Mouse (Mus musculus) ES-Bruce4 (cell line): ENCODE measurements around the gene Pamr1. TPM values are rescaled to one million over a fixed set of nuclear protein-coding genes. Genes with fewer than 3 reads are reported as not detected.

Source experiments
- H3K27ac ChIP-seq: 2 replicates; pipeline ENCODE4 v1.5.1; 2012; ENCODE audit warnings: low read length, inconsistent platforms; ENCODE audit not compliant: insufficient read depth
- H3K27me3 ChIP-seq: 2 replicates; pipeline ENCODE4 v1.6.1; 2012; ENCODE audit warnings: mild to moderate bottlenecking, low read length, inconsistent platforms; ENCODE audit not compliant: control insufficient read depth, poor library complexity, insufficient read depth, severe bottlenecking
- H3K36me3 ChIP-seq: 2 replicates; pipeline ENCODE4 v1.6.1; 2012; ENCODE audit warnings: inconsistent platforms, mild to moderate bottlenecking, low read length, moderate library complexity; ENCODE audit not compliant: control insufficient read depth, poor library complexity, insufficient read depth, severe bottlenecking
- H3K4me1 ChIP-seq: one replicate; pipeline ENCODE4 v1.8.1; 2011; ENCODE audit warnings: low read length; ENCODE audit not compliant: control insufficient read depth, insufficient read depth
- H3K4me3 ChIP-seq: 2 replicates; pipeline ENCODE4 v1.5.1; 2011; ENCODE audit warnings: low read depth, mild to moderate bottlenecking, low read length
- H3K9ac ChIP-seq: 2 replicates; pipeline ENCODE4 v1.6.1; 2012; ENCODE audit warnings: low read depth, mild to moderate bottlenecking, inconsistent platforms; ENCODE audit not compliant: poor library complexity, severe bottlenecking
- H3K9me3 ChIP-seq: replicated peaks from 2 replicates; pipeline ENCODE4 v1.6.1; 2012; ENCODE audit warnings: mild to moderate bottlenecking, low read length, inconsistent platforms; ENCODE audit not compliant: control insufficient read depth, poor library complexity, insufficient read depth, severe bottlenecking
- CTCF ChIP-seq: IDR thresholded peaks from one replicate; pipeline ENCODE4 v1.8.1; 2011; ENCODE audit warnings: low read depth, low read length
- EP300 ChIP-seq: IDR thresholded peaks from 2 replicates; pipeline ENCODE4 v1.6.1; 2011; ENCODE audit warnings: low read depth, low read length; ENCODE audit not compliant: insufficient read depth
- POLR2A ChIP-seq: IDR thresholded peaks from one replicate; pipeline ENCODE4 v1.8.1; 2011; ENCODE audit warnings: low read length; ENCODE audit not compliant: insufficient read depth
- polyA plus RNA-seq: library from polyadenylated mRNA; stranded (reverse); fragments of >200 nt; gene quantifications from 2 replicates; pipeline ENCODE4 v1.2.4, GENCODE M21; 2011; ENCODE audit warnings: low read depth; ENCODE audit not compliant: missing spikeins, insufficient read depth, insufficient read length

The Pamr1 gene
- polyA plus RNA-seq, 1 experiment: 0.21 TPM

DNA sequence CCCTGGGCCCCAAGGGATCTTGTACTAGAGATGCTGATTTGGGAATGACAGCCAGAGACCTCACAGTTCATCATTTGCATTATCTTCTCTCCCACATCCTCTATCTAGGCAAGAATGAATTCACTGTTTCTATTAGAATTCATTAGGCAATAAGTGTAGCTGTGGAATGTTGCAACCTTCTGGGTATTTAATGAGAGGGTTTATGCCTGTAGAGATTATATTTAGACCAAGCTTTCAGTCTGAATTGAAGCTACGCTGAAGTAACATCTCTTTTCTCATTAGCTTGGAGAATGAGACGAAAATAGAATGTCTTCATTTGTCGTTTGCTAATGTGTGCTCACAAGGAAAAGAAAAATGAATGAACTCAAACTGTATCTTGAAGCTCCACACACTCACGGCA, 100.5 kb downstream of the Pamr1 start:
- Histone ChIP-seq H3K9ac (no peak overlapping the region), H3K36me3 (no peaks in the 10 kb centered on the region), H3K27me3 (0 out of 2 replicates have a peak, but pooled peaks cover 1% of the 10 kb centered on the region), H3K27ac (no peak overlapping the region), H3K9me3 (no peaks in the 10 kb centered on the region), H3K4me3 (no peak overlapping the region), H3K4me1 (no peaks in the 10 kb centered on the region)
- TF ChIP-seq EP300 (no peak), CTCF (no peak), POLR2A (no peak)

DNA sequence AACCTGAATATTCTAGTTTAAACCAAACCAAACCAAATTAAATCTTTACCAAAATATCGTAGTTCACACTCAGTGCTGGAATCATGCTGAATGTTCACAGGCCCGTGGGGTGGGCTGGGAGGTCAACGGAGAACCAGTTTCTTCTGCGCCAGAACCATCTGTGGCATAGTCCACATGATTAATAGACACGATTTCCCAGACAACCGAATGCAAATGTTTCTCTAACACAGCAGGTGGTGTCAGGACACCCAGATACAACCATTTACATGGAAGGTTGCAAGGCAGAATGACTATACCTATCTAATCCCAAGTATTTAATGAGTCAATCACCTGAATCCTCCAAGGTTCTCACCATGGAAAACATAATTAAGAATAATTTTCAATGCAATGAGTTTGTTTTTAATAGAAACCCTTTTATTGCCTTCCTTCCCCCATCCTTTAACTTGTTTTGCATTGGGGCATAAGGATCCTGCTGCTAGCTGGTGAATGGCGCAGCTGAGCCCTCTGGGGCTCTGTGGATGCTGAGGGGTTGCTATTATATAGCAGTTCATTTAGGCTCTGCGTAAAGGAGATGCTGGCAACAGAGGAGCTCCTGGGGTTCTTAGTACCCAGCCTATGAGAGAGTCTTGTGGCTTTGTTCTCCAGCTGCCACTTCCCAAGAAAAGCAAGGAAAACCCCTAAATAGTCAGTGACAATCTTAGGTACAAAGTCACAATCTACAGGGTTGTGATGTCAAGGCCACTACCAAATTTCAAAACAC, 106.3 kb downstream of the Pamr1 start:
- no peak overlapping the region for H3K9ac ChIP-seq
- H3K4me1 ChIP-seq: no peaks in the 10 kb centered on the region
- H3K27me3 ChIP-seq: peaks cover 14% of the 10 kb centered on the region
- no peaks in the 10 kb centered on the region for H3K36me3 ChIP-seq
- no peak overlapping the region for H3K27ac ChIP-seq
- H3K9me3 ChIP-seq: no peaks in the 10 kb centered on the region
- no peak overlapping the region for H3K4me3 ChIP-seq
- TF ChIP-seq POLR2A (no peak), CTCF (no peak), EP300 (no peak)

DNA sequence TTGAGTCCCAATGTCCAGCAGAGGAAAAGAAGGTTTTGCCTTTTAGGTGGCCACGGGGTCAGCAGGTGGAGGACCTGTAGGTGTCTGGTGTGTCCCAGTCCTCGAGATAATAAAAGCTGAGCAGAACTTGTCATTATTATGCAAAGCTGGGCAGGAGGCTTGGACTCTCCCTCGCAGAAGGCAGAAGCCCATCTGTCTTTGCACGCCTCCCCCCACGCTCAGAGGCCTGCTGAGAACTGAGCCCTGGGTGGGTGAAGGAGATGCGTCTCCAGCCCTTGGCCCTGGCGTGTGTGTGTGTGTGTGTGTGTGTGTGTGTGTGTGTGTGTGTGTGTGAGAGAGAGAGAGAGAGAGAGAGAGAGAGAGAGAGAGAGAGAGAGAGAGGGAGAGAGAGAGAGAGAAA, 107.9 kb downstream of the Pamr1 start:
- H3K9me3 ChIP-seq: no peaks in the 10 kb centered on the region
- no peak overlapping the region for H3K4me3 ChIP-seq
- TF ChIP-seq EP300 (no peak), POLR2A (no peak), CTCF (no peak)
- no peaks in the 10 kb centered on the region for H3K4me1 ChIP-seq
- H3K27me3 ChIP-seq: peaks cover 14% of the 10 kb centered on the region
- H3K9ac ChIP-seq: no peak overlapping the region
- H3K27ac ChIP-seq: no peak overlapping the region
- no peaks in the 10 kb centered on the region for H3K36me3 ChIP-seq

DNA sequence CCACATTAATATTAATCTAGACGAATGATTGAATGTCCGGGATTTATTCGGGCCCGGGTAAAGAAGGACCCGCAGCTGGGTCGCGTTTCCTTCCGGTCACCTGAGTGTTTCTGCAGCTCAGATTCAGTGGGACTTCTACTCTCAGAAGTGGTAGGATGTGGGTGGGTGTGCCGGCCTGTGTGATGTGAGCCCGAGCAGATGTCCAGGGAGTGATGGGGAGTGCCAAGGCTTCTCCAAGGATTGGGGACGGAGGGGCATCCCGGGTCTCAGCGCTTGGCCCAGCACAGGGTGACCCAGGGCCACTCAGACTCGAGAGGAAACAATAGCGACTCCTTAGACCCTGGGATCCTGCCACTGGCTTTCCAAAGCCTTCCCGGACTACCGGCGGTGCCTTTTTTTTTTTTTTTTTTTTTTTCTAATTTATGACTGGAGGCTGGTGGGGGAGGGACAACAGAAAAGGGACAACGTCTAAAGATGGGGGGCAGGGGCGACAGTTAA, 108.4 kb downstream of the Pamr1 start, which contains the start of gene Slc1a2:
Gene Slc1a2 (plus strand): TSS at position 497 of the 498 bp plus-strand sequence.
- no peaks in the 10 kb centered on the region for H3K9me3 ChIP-seq
- peak within 1 kb of the TSS; percentile 61 for H3K4me3 ChIP-seq
- no peaks in the 10 kb centered on the region for H3K4me1 ChIP-seq
- H3K27ac ChIP-seq: no peak within 1 kb of the TSS
- peak within 1 kb of the TSS; percentile 42 for H3K9ac ChIP-seq
- no peaks in the 10 kb centered on the region for H3K36me3 ChIP-seq
- H3K27me3 ChIP-seq: peaks cover 14% of the 10 kb centered on the region
- TF ChIP-seq POLR2A (no peak), CTCF (no peak), EP300 (no peak)

DNA sequence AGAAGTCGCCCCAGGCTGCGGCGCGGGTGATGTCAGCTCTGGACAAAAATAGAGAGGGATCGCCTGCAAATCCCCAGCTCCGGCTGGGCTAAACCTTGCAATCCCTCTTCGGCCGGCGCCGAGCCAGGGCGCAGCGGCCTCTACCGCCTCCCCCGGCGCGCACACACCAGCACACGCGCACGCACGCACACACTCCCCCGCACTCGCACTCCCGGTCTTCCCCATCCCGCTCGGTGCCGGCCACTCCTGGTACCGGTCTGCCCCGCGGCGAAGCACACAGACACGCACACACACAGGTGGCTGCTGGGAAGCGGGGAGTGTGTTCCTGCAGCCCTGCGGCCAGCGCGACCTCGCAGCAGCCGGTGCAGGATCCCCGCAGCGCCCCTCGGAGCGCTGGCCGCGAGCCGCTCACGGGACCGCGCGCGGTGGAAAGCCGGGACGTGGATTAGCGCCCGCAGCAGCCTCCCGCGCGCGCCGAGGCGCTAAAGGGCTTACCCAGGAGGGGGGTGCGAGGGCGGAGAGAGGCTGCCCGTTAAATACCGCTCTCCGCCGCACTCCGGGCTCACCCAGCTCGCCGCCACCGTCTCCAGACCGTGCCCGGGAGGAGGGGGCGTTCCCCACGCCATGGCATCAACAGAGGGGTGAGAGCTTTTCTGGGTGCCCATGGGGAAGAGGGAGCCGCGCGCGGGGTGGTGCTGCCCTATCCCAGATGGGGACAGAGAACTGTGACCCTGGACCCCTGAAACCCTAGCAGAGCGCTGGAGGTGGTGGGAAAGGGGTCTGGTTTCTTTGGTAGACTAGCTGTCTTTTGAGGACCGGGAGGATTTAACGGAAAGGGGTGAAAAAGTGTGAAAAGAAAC, 109.1 kb downstream of the Pamr1 start:
- Histone ChIP-seq H3K36me3 (no peaks in the 10 kb centered on the region), H3K4me1 (no peaks in the 10 kb centered on the region), H3K9me3 (no peaks in the 10 kb centered on the region), H3K9ac (peak overlapping the region; percentile 42), H3K4me3 (peak overlapping the region; percentile 61), H3K27ac (no peak overlapping the region), H3K27me3 (peaks cover 14% of the 10 kb centered on the region)
- no peak for TF ChIP-seq CTCF
- TF ChIP-seq EP300: no peak

DNA sequence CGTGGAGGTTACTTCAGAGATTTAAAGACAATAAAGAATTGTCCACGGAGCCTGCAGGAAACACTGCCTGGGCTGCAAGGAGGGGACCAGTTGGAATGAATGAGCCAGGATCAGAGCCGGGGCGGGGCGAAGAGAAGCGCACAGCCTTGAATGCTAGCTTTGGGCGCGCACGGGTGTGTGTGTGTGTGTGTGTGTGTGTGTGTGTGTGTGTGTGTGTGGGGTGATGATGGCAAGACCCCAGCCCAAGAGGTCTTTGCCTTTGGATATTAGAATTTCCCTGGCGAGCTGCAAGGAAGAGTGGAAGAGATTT, 109.7 kb downstream of the Pamr1 start:
- H3K9ac ChIP-seq: no peak overlapping the region
- no peak overlapping the region for H3K27ac ChIP-seq
- no peaks in the 10 kb centered on the region for H3K4me1 ChIP-seq
- H3K27me3 ChIP-seq: peaks cover 14% of the 10 kb centered on the region
- no peaks in the 10 kb centered on the region for H3K9me3 ChIP-seq
- TF ChIP-seq CTCF (no peak), POLR2A (no peak), EP300 (no peak)
- H3K4me3 ChIP-seq: peak overlapping the region; percentile 61; the same call in 1 of the 2 replicates
- H3K36me3 ChIP-seq: no peaks in the 10 kb centered on the region
